Mouse (Mus musculus): ENCODE measurements around the gene 6030408B16Rik.

6030408B16Rik gene

DNA sequence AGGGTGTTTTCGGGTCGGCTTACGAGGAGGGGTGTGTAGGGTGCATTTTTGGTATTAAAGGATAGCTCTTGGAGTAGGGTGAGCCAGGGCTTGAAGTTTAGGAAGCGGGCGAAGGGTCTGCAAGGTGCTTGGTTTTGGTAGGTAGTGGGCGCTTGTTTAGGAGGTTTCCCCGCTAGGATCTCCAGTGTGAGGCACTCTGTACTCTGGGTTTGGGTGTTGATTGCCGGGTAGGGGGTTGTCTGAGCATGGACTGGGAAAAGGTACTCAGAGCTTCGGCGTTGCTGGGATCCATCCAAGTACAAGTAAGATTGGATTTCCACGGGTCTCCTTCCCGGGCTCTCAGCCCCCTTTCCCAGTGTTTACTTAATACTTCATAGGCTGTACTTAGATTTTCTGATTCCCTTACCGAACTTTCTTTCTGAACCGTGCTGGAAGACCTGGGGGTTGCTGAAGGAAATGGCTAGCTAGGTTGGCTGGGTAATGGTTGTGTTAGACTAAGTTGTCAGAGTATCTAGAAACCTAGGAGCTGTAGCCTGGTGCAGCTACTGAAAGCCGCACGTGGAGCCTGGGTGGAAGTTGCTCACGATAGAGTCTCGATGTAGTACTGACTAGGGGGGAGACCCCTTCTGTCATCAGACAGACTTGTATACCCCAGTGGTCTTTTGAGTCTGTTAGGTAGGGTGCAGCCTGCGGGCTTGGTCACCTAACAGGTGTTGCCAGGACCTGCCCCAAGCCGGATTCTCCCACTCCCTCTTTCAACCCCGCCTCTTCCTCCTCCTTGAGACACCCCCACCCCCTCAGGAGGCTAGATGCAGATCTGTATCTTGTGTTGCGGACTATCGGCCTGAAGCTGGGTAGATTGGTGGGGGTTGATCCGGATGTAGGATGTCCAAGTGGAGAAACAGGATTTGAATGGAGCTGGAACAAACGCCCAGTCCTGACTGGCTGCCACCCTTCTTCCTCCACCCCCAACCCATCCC, 25.7 kb upstream of the 6030408B16Rik start:
- no peak for DNase-seq (ENCODE audit: low spot score in 2 of 2)

DNA sequence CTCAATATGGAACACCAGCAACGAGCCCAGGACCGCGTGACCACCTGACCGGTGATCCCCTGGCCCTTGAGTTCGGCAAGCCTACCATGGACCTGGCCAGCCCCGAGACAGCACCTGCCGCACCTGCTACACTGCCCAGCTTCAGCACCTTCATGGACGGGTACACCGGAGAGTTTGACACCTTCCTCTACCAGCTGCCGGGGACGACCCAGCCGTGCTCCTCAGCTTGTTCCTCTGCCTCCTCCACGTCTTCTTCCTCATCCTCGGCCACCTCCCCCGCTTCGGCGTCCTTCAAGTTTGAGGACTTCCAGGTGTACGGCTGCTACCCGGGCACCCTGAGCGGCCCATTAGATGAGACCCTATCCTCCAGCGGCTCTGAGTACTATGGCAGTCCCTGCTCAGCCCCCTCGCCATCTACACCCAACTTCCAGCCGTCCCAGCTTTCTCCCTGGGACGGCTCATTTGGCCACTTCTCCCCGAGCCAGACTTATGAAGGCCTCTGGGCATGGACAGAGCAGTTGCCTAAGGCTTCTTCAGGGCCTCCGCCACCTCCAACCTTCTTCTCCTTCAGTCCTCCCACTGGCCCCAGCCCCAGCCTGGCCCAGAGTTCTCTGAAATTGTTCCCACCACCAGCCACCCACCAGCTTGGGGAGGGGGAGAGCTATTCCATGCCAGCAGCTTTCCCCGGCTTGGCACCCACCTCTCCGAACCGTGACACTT, 22.8 kb upstream of the 6030408B16Rik start:
- no peak for DNase-seq (ENCODE audit: low spot score in 2 of 2)

DNA sequence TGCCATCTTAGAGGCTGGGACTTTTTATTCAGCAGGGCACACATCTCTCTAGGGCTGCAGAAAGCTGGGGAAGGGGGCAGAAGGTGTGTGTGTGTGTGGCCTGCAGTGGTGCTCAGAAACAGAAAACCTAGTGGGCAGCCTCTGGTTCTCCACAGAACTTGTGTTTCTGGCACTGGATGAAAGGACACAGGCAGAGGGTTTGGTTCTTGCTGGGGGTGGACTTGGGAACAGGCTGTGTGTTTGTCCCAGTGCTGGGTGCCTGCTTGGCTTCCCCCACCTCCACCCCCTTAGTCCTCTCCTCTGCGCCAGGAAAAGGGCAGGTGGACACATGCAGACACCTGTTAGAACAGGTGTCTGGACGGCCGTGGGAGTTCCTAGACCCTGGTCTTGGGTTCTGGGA, 21.9 kb upstream of the 6030408B16Rik start:
- DNase-seq (ENCODE audit: low spot score in 2 of 2): no peak

DNA sequence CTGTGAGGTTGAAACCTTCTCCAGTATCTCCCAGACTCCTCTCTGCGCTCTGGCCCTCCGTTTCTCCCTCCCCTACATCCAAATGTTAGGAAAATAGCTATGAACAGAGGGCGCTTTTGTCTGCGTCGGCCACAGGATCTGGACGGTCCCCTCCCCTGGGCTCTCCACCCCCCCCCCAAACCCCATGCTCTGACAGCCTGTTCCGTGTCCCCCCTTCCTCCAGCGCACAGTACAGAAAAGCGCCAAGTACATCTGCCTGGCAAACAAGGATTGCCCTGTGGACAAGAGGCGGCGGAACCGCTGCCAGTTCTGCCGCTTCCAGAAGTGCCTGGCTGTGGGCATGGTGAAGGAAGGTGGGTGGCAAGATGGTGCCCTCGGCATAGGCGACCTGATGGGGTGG, 21.5 kb upstream of the 6030408B16Rik start:
- no peak for DNase-seq (ENCODE audit: low spot score in 2 of 2)

DNA sequence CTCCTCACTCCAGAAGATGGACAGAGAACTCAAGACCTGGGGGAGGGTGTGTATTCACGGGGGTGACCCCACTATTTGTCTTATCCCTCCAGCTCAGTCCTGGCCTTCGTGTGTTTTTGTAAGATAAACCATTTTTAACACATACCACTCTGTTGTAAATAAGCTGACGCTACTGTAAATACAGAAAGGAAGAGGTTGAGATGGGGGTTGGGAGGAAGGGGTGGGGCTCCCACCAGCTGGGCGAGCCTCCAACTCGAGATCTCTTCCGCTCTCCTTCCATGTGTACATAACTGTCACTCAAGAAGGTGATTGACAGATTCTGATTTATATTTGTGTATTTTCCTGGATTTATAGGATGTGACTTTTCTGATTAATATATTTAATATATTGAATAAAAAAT, 18.6 kb upstream of the 6030408B16Rik start:
- no peak for DNase-seq (ENCODE audit: low spot score in 2 of 2)

DNA sequence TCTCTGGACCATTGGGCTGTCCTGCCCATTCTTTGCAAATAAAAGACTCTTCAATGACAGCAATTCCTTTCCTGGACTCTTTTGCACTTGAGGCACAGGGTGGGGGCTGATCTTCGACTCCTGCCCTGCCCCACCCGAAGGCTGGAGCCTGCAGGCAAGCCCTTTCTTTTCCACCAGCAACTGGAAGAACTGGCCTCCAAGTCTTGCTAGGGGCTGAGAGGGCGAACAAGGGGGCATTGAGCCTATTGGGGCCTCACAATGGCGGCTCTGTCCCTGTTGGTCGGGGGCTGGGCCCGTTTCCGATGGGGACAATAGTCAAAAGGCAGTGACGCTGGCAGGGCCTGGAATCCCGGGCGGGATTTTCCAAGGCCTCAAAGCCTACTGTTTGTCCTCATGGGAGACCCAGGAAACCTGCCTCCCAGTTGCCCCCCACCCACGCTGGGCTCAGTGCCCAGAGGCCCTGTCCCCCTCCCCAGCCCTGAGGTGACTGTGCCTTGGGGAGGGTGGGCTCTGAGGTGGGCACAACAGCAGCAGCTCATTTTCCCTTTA, 15.6 kb upstream of the 6030408B16Rik start:
- DNase-seq (ENCODE audit: low spot score in 2 of 2): no peak

DNA sequence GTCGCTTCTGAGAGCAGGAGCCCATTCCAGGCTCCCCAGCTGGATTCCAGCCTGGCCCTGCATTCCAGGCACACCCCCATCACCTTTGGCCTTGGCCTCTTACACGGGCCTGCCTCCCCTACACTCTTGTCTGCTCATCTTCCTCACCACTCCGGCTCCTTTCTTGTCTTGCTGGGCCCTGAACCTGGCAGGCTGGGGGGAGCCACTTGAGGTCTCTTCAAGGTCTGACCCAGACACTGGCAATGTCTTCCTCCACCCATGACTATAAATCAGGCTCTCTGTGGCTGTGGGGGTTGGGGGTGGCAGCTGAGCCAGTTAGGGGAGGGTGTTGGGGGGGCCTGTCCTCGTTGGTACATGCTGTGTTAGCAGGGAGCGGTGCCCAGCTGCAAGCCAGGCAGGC, 14.4 kb upstream of the 6030408B16Rik start:
- DNase-seq (ENCODE audit: low spot score in 2 of 2): no peak

DNA sequence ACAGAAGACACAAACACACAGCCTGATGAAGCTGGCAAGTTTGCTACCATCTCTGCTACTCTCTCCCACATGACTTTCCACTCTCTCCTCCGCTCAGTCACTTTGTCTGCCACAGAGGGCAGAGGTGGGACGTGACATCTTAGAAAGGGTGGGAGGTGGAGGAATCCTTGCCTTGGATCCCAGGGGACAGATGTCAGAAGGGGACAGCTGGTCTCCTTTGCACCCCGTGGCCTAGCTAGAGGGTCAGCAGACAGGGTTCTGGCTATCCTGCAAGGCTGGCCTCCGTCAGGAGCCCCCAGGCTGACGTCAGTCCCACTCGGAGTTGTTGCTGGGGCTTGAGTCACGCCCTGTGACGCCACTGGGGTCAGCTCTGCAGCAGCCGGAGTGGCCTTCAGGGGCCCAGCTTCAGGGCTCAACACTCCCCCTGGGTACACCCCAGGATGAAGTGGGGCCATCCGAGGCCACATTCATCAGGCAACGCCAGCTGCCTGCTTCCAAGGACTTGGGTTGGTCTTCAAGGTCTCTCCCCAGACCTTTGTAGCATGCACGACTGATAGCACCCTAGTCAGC, 13.5 kb upstream of the 6030408B16Rik start:
- DNase-seq (ENCODE audit: low spot score in 2 of 2): no peak

DNA sequence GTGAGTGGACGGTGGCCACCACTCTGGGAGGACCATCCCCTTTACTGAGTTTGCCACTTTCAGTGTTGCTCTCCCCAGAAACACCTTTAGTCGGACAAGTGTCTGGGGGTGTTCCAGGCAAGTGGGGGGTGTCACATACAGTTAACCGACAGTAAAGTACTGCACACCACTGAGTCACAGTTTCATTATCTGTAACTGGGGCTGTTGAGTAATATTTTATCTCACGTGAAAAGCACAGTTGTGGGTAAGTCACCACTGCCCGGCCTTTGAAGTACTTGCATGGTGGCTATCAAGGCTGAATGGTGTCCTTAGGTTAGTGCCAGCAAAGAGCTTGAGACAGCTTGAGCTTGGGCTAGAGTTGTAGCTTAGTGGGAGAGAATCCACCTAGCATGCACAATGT, 10.5 kb upstream of the 6030408B16Rik start:
- DNase-seq (ENCODE audit: low spot score in 2 of 2): no peak

DNA sequence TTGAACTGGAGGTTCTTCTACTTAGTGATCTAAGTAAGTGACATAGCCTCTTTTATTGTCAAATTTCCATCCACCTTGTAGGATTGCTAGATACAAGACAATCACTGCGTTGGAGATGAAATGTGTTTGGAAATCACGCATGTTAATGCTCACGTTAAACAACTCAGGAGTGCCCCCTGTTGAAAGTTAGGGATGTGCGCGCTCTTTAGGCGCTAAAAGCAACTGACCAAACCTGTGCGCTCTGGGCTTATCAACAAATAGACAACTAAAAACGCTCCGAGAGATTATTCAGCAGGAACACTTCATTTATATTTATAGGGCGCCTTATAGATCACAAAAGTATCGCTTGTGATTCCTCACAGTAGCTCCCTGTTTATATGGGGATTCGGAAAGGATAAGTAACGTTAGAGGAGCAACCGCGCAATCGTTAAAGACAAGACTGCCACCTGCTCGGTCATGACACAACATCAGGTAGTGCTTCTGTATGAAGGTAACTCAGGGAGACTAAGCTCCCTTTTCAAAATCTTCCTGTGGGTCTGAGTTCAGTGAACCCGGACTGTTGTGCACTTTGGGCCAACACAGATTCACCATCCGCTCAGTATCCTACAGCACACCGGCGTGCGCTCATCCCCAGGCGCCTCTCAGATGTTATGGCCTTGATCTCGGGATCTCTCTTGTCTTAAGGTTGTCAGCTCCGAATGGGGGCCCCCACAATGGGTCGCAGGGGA, 9.7 kb upstream of the 6030408B16Rik start:
- DNase-seq (ENCODE audit: low spot score in 2 of 2): peak in 1 of 2 experiments; percentile 48

DNA sequence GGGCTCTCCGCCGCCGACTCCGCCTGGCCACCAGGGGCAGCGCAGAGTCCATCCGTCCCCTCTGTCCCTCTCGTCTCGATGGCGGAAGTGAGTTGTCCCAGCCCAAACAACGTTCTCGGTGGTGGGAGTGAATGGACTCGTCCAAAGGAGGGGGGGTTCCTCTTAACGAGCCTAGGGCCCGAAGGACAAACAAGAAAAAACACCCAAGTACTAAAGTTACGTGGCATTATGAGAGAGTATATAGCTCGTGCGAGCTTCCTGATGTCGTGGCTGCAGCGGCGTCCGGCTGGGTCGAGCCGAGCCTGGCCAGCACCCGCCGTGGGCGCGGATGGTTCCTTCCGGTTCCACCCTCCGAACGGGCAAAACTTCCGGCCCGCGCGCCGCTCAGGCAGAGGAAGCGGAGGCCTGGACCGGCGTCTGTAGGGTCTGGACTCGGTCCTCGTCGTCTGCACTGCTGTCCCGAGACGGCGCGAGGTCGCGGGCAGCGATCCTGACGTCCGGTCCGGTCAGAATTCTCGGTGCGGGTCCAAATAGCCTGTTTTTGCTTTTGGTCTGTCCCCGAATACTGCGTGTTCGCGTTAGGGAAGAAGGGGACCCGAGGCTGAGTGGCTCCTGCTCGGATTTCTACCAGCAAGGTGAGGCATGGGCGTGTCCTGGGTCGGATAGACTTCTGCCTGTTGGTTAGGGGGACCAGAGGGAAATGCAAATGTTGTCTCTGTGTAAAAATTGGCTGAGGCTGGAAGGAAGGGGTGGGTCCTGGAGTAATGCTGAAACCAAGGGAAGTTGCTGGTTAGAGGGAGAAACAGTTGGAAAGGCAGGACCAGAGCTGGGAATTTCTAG, 8.9 kb upstream of the 6030408B16Rik start, which contains the start of gene Atg101:
TSS of gene Atg101 (plus strand) at position 362 of the 840 bp plus-strand sequence.
- DNase-seq (ENCODE audit: low spot score in 2 of 2): peak; percentile 77 to 83

DNA sequence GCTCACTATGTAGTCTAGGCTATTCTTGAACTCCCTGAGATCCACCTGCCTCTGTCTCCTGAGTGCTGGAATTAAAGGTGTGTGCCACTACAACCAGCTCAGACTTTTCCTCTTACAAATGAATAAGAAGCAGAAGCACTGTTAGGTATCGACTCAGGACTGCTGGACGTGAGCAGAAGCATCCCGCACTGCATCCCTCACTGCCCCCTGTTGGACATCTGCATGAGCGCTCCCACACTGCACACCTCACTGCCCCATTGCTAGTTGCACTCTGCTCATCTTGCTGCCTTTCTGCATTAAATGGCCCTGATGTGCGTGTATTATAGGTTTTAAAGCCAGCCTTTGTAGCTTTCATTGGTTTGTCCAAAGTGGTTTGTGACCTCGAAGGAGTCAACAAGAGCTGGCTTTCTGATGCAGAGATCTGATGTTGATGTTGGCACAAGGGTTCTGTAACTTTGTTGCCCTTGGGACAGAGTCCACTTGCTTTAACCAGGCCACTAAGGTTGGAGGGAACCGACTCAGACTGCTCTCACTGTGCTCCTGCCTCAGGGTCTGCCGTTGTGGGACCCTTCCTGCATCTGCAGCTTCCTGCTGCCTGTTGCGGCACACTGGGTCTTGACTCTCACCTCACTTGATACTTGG, 6.8 kb upstream of the 6030408B16Rik start:
- DNase-seq (ENCODE audit: low spot score in 2 of 2): no peak

DNA sequence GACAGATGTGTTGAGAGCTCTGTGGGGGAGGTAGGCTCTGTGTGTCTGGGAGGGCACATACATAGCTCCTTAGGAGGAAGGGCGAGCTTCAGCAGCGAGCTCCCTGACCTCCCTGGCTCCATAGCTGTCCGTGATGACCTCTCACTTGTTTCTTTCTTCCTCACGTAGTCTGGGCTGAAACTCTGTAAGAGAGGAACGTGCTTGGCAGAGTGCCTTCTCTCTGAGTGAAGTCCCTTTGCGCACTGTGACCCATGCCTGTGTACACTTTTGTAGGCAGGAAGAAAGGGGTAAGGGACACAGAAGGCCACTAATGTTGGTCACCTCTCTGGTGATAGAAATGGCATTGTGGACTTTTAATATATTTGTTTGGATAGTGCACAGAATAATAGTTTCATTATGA, 5.7 kb upstream of the 6030408B16Rik start:
- no peak for DNase-seq (ENCODE audit: low spot score in 2 of 2)

DNA sequence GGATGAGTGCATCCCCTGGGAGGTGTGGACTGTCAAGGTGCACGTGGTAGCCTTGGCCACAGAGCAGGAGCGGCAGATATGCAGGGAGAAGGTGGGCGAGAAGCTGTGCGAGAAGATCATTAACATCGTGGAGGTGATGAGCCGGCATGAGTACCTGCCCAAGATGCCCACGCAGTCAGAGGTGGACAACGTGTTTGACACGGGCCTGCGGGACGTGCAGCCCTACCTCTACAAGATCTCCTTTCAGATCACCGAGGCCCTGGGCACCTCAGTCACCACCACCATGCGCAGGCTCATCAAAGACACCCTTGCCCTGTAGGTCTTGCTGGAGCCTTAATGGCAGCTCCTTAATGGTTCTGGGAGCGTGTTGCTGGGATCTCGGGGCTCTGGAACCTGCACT, 2.7 kb upstream of the 6030408B16Rik start:
- DNase-seq (ENCODE audit: low spot score in 2 of 2): no peak

DNA sequence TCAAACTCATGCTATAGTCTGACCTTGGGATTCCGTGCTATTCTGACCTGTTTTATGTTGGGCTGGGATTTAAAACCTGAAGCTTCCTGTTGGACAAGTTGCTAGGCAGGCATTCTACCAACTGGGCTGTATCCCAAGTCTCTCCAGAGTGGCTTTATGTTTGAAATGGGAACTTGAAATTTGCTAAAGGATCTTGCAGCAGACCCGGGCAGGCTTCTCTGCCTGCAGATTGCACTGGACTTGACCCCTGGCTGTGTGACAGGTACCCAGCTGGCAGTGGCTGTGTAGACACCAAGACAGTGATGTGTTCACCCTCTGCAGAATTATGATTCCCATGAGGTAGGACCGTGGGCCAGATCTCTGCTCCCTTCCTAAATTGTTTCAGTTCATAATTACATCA, 1.0 kb upstream of the 6030408B16Rik start:
- no peak for DNase-seq (ENCODE audit: low spot score in 2 of 2)

DNA sequence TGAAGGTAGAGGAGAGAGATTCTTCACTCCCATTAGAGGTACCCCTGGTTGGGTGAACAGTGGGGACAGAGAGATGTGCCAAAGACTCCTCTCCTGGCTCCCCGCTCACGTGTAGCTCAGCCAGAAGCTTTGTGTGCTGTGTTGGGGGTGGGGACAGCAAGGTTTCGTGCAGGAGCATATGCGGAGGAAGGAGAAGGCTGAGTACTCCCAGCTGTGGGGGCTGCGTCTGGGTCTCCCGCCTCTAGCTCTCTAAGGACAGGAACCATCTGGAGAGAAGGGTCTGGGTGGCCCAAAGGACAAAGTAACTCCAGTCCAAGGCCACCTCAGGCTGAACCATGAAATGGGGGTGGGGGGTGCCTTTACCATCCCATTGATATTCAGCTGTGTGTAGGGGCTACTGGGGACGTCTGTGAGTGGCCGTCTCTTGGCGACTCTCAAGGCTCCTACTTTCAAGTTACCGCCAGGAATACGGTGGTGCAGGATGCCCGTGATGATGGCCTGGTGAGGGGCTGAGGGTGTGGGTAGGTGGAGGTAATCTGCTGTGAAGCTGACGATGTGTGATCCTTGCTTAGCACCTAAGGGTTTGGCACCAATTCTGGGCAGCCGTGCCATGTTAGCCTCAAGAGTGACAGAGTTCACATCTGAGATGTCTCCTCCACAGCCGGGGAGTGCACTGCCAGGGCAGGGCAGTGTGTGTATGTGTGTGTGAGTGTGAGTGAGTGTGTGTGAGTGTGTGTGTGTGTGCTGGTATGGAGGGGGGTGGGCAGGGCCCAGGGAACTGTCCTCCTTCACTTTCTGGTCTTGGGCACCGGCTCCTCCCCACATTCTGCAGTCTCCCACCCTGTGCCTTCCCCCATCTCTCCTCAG, 1.2 kb downstream of the 6030408B16Rik start:
- no peak for DNase-seq (ENCODE audit: low spot score in 2 of 2)

DNA sequence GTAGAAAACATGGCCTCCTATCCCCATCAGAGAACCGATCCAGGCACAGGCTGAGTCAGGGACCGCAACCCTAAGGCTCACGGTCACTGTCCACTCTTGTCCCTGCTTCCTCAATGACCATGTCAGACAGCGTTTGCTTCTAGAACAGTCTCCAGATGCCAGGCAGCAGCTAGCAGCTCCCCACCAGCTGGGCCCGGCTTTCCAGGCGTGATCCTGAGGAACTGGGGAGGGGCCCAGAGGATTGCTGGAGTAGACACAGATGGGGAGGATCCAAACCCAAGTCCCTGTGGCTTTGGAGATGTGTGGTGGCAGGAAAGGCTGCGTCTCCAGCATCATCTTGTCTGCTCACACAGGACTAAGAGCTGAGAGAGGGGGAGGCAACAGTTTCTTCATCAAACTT, 2.1 kb downstream of the 6030408B16Rik start:
- DNase-seq (ENCODE audit: low spot score in 2 of 2): no peak

DNA sequence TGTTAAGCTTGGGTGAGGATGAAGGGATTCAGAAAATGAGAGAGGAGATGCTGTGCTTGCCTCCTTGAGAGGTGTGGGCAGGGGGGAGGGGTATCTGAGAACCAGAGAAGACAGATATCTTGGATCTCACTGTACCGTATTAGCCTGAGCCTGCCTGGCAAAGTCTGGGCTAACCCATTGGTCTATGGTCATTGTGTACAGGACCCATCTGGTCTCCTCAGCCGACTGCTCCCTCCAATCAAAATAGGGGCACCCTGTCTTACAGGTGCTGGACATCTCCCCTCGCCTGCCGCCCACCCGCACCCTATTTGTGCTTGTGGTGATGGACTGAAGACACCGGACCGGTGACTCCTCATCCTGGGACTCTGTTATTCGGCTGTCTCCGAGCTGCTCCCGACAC, 2.6 kb downstream of the 6030408B16Rik start:
- DNase-seq (ENCODE audit: low spot score in 2 of 2): no peak

DNA sequence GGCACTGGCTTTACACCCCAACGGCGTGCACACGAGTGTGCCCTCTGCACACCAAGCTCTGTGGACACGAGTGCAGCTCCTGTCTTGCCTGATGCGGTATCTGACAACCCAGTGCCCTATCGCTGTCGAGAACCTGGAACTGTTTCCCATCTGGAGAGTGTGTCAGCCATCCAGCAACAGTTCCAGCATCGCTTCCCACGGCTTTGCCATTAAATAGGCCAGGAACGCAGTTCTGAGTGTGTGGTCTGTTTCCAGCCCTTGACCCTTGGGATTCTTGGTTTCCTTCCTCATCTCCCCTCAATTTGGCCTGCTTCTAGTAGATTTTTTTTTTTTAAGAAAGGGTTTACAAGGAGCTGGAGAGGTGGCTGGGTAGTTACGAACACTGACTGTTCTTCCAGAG, 3.1 kb downstream of the 6030408B16Rik start:
- no peak for DNase-seq (ENCODE audit: low spot score in 2 of 2)

Measured in frontal cortex, postnatal 25 days (tissue).